Mouse (Mus musculus) olfactory bulb, adult 2 months (tissue): ENCODE results near the gene Itga3. TPM values are rescaled to one million over a fixed set of nuclear protein-coding genes. Genes with fewer than 3 reads are reported as not detected.

Experiments used
- H3K27ac ChIP-seq: fragments of 200-500 bp; 2 replicates; pipeline ENCODE4 v1.5.1; 2012; ENCODE audit warnings: low read depth, low read length; ENCODE audit not compliant: insufficient read depth
- H3K4me1 ChIP-seq: fragments of 200-500 bp; 2 replicates; pipeline ENCODE4 v1.6.1; 2012; ENCODE audit warnings: low read length; ENCODE audit not compliant: control insufficient read depth, insufficient read depth
- H3K4me3 ChIP-seq: fragments of 200-500 bp; 2 replicates; pipeline ENCODE4 v1.5.1; 2012; ENCODE audit warnings: mild to moderate bottlenecking, low read depth, low read length, moderate library complexity; ENCODE audit not compliant: insufficient read depth
- CTCF ChIP-seq: fragments of 200-500 bp; IDR thresholded peaks from 2 replicates; pipeline ENCODE4 v1.5.1; 2012; ENCODE audit warnings: low read depth, mild to moderate bottlenecking, low read length, moderate library complexity; ENCODE audit not compliant: insufficient read depth
- POLR2A ChIP-seq: fragments of 200-500 bp; IDR thresholded peaks from 2 replicates; pipeline ENCODE4 v1.6.1; 2012; ENCODE audit warnings: mild to moderate bottlenecking, low read depth, low read length, moderate library complexity; ENCODE audit not compliant: insufficient read depth
- WGBS: fragments of 180-500 bp; shearing (Covaris S2); methylation state at CpG from one replicate; pipeline ENCODE4 v1.1.7; 2018; 5-methylcytosine and 5-hydroxymethylcytosine counted together
- polyA plus RNA-seq: library from polyadenylated mRNA; stranded (reverse); fragments of >200 nt; gene quantifications from 2 replicates; pipeline ENCODE4 v1.2.4, GENCODE M21; 2012; ENCODE audit warnings: low replicate concordance; ENCODE audit not compliant: missing spikeins, insufficient read depth, insufficient read length

The Itga3 gene
- polyA plus RNA-seq, 1 experiment, result not detected

- Histone ChIP-seq H3K4me3 (peak within 1 kb of the TSS; percentile 94), H3K27ac (peak within 1 kb of the TSS; percentile 83), H3K4me1 (peaks cover 27% of the 10 kb centered on the region)
- peak; percentile 78 for TF ChIP-seq POLR2A
- no peak for TF ChIP-seq CTCF
- WGBS, result 0% methylated on average over 41 of the region's 41 CpGs
These were observed 35.4 kb downstream of the Itga3 start, which contains the start of gene Pdk2 for GRCm38 (mm10) chr11:95041139-95041609. TSS of gene Pdk2 (minus strand) at chr11:95041354.

- peaks cover 33% of the 10 kb centered on the region for H3K4me1 ChIP-seq
- WGBS, result 1% methylated on average over 20 of the region's 20 CpGs
- TF ChIP-seq POLR2A (no peak), CTCF (no peak)
- peak overlapping the region; percentile 94 for H3K4me3 ChIP-seq
- peak overlapping the region; percentile 83 for H3K27ac ChIP-seq
These were observed 36.0 kb downstream of the Itga3 start for GRCm38 (mm10) chr11:95040491-95041138.

GRCm38 (mm10) chr11:95039766-95040165 is 36.8 kb downstream of the Itga3 start:
- WGBS, result 76% methylated on average over 4 of the region's 4 CpGs
- H3K27ac ChIP-seq, result peak overlapping the region; percentile 83
- H3K4me3 ChIP-seq, result peak overlapping the region; percentile 94
- TF ChIP-seq CTCF (no peak), POLR2A (no peak)
- peaks cover 41% of the 10 kb centered on the region for H3K4me1 ChIP-seq

GRCm38 (mm10) chr11:95038818-95039655 is 37.6 kb downstream of the Itga3 start:
- WGBS, result 86% methylated on average over 13 of the region's 13 CpGs
- TF ChIP-seq POLR2A, result no peak
- no peak for TF ChIP-seq CTCF
- H3K4me3 ChIP-seq, result no peak overlapping the region
- H3K4me1 ChIP-seq, result peaks cover 48% of the 10 kb centered on the region
- H3K27ac ChIP-seq, result no peak overlapping the region

GRCm38 (mm10) chr11:95038156-95038817 is 38.3 kb downstream of the Itga3 start:
- TF ChIP-seq POLR2A (no peak), CTCF (no peak)
- WGBS, result 57% methylated on average over 14 of the region's 14 CpGs

GRCm38 (mm10) chr11:95037306-95037705 is 39.3 kb downstream of the Itga3 start:
- Histone ChIP-seq H3K4me1 (peaks cover 62% of the 10 kb centered on the region), H3K4me3 (no peak overlapping the region), H3K27ac (no peak overlapping the region)
- TF ChIP-seq POLR2A (no peak), CTCF (no peak)
- 43% methylated on average over 6 of the region's 6 CpGs for whole genome bisulfite sequencing

More at GRCm38 (mm10) chr11:95038156-95038817, 38.3 kb downstream of the Itga3 start:
- Histone ChIP-seq H3K4me1 (peaks cover 56% of the 10 kb centered on the region), H3K4me3 (no peak overlapping the region), H3K27ac (no peak overlapping the region)

- H3K27ac ChIP-seq, result no peak overlapping the region
- H3K4me1 ChIP-seq, result peaks cover 64% of the 10 kb centered on the region
- no peak overlapping the region for H3K4me3 ChIP-seq
- TF ChIP-seq POLR2A, result no peak
- no peak for TF ChIP-seq CTCF
- WGBS, result 95% methylated on average over 5 of the region's 5 CpGs
These were observed 40.1 kb downstream of the Itga3 start for GRCm38 (mm10) chr11:95036521-95036920.

- no peak for TF ChIP-seq CTCF
- TF ChIP-seq POLR2A, result no peak
- WGBS, result 33% methylated on average over 10 of the region's 10 CpGs
- Histone ChIP-seq H3K27ac (peak overlapping the region; percentile 57), H3K4me3 (no peak overlapping the region), H3K4me1 (peaks cover 59% of the 10 kb centered on the region)
These were observed 41.7 kb downstream of the Itga3 start for GRCm38 (mm10) chr11:95034902-95035301.

GRCm38 (mm10) chr11:95033617-95034016 is 43.0 kb downstream of the Itga3 start:
- WGBS, result 86% methylated on average over 14 of the region's 14 CpGs
- H3K4me3 ChIP-seq, result no peak overlapping the region
- H3K4me1 ChIP-seq, result peaks cover 58% of the 10 kb centered on the region
- TF ChIP-seq CTCF (no peak), POLR2A (no peak)
- H3K27ac ChIP-seq, result no peak overlapping the region
